Mouse (Mus musculus): ENCODE measurements around the gene Ptpn1.

- TF ChIP-seq CTCF (IDR thresholded peaks at IDR 0.05; ENCODE audit: low read depth, low read length) (0 out of 2 replicates have a peak, but pooled peaks have one; percentile 28), POLR2A (IDR thresholded peaks at IDR 0.05; ENCODE audit: extremely low read depth, insufficient read depth, low read length) (no peak)
These were observed 67.4 kb downstream of the Ptpn1 start for GRCm38 (mm10) chr2:167999145-167999743.

Measured in liver, adult 2 months (tissue).